Mouse (Mus musculus) neural tube, embryonic 14.5 days (tissue): Measurements from ENCODE around the gene Dgki. TPM values are rescaled to one million over a fixed set of nuclear protein-coding genes. Genes with fewer than 3 reads are reported as not detected.

Experiments
- ATAC-seq: fragments of 200-750 bp; cut with Nextera tagmentation; 2 replicates; pipeline ENCODE4 v1.8.0; 2017; ENCODE audit warnings: low read depth, mild to moderate bottlenecking, moderate TSS enrichment, moderate library complexity
- H3K27ac ChIP-seq: fragments of 300-500 bp; sonication (generic); 2 replicates; pipeline ENCODE4 v1.5.1; 2014; ENCODE audit warnings: low read depth, mild to moderate bottlenecking, control low read depth, low read length, moderate library complexity, mixed read lengths
- H3K27me3 ChIP-seq: fragments of 300-500 bp; sonication (generic); 2 replicates; pipeline ENCODE4 v1.6.1; 2014; ENCODE audit warnings: low read length; ENCODE audit not compliant: control insufficient read depth, insufficient read depth
- H3K36me3 ChIP-seq: fragments of 300-500 bp; sonication (generic); 2 replicates; pipeline ENCODE4 v1.6.1; 2014; ENCODE audit warnings: low read length, mixed read lengths; ENCODE audit not compliant: control insufficient read depth, insufficient read depth
- H3K4me1 ChIP-seq: fragments of 300-500 bp; sonication (generic); 2 replicates; pipeline ENCODE4 v1.6.1; 2014; ENCODE audit warnings: low read length; ENCODE audit not compliant: control insufficient read depth, insufficient read depth
- H3K4me2 ChIP-seq: fragments of 300-500 bp; sonication (generic); 2 replicates; pipeline ENCODE4 v1.6.1; 2014; ENCODE audit warnings: mild to moderate bottlenecking, low read depth, low read length, control low read depth
- H3K4me3 ChIP-seq: fragments of 300-500 bp; sonication (generic); 2 replicates; pipeline ENCODE4 v1.5.1; 2014; ENCODE audit warnings: low read depth, low read length, control low read depth, mixed read lengths
- H3K9ac ChIP-seq: fragments of 300-500 bp; sonication (generic); replicated peaks from 2 replicates; pipeline ENCODE4 v1.6.1; 2014; ENCODE audit warnings: low read depth, mild to moderate bottlenecking, control low read depth, low read length, mixed read lengths
- H3K9me3 ChIP-seq: fragments of 300-500 bp; sonication (generic); 2 replicates; pipeline ENCODE4 v1.6.1; 2016; ENCODE audit warnings: low read length; ENCODE audit not compliant: control insufficient read depth
- WGBS: fragments of 180-500 bp; shearing (Covaris S2); extraction: QIAGEN DNeasy Blood & Tissue Kit; methylation state at CpG from one replicate; pipeline ENCODE4 v1.1.7; 2014; 5-methylcytosine and 5-hydroxymethylcytosine counted together
- polyA plus RNA-seq: library from polyadenylated mRNA; unstranded; fragments of >200 nt; fragmentation: Nextera tagmentation; extraction: Ambion mirVana; gene quantifications from 2 replicates; pipeline ENCODE4 v1.2.1, GENCODE M21; 2014

Gene Dgki
- polyA plus RNA-seq, 1 experiment from 2014 or later, result 10.5 TPM

DNA sequence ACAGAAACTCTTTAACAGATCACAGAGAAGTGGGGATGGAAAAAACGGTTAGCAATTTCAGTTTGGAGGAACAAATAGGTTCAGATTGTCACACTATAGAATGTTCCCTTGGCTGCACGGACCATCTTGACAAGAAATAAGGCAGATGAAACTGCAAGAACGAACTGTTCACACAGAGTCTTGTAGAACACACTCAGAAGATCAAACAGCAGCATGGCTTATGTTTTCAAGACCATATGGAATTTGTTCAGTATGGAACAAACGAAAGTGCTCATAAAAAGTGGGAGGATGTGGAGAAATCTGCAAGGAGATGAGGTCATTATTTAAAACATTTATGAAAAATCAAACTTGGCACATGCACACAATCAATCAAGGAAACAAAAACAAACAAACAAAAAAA is 431.8 kb downstream of the Dgki start:
- no peak for ATAC-seq
- H3K27me3 ChIP-seq, result no peaks in the 10 kb centered on the region
- no peaks in the 10 kb centered on the region for H3K4me1 ChIP-seq
- no peak overlapping the region for H3K9ac ChIP-seq
- WGBS, result 79% methylated on average over 4 of the region's 4 CpGs
- H3K4me3 ChIP-seq, result no peak overlapping the region
- H3K36me3 ChIP-seq, result no peaks in the 10 kb centered on the region
- H3K27ac ChIP-seq, result no peak overlapping the region
- no peaks in the 10 kb centered on the region for H3K9me3 ChIP-seq
- no peak overlapping the region for H3K4me2 ChIP-seq

DNA sequence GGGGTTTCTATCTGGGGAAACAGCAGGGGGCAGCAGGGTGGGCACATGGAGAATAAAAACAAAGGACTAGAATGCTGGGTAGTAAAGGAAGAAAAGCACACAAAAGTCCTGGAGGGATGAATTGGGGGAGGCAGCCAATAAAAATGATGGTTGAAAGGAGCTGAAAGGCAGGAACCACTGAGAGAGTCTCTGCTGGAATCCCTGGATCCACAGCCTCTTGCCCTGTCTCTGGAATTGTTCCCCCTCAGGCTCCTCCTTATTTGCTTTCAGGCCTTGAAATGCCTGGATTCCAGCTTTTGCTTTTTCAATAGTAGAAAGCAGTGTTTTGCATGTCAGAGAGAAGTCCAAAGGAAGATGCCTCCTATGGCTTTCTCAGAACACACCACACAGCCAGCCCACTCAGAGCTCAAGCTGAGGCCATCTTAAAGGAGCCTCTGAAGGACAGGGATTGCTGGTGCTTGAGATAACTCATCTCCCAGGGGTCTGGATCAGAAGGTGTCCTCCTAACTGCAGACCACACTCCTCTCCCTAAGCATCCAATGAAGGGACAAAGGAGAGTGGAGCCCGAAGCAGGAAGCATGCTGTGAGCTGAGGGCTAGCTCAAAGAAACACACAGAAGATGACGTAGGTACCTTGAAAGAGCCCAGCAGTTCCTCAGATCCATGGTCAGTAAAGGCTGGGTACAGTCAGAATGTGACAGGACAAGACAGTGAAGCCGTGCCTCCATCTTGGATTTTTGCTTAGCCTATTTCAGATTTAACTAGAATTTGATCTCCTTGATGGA is 441.5 kb downstream of the Dgki start:
- H3K27me3 ChIP-seq, result no peaks in the 10 kb centered on the region
- no peak overlapping the region for H3K4me2 ChIP-seq
- WGBS, result 15% methylated on average over 3 of the region's 3 CpGs
- ATAC-seq, result peak; percentile 65
- H3K9ac ChIP-seq, result no peak overlapping the region
- H3K4me1 ChIP-seq, result peaks cover 3% of the 10 kb centered on the region; the same call in 1 of the 2 replicates
- no peaks in the 10 kb centered on the region for H3K36me3 ChIP-seq
- H3K9me3 ChIP-seq, result no peaks in the 10 kb centered on the region
- peak overlapping the region; percentile 62 for H3K27ac ChIP-seq
- H3K4me3 ChIP-seq, result no peak overlapping the region

DNA sequence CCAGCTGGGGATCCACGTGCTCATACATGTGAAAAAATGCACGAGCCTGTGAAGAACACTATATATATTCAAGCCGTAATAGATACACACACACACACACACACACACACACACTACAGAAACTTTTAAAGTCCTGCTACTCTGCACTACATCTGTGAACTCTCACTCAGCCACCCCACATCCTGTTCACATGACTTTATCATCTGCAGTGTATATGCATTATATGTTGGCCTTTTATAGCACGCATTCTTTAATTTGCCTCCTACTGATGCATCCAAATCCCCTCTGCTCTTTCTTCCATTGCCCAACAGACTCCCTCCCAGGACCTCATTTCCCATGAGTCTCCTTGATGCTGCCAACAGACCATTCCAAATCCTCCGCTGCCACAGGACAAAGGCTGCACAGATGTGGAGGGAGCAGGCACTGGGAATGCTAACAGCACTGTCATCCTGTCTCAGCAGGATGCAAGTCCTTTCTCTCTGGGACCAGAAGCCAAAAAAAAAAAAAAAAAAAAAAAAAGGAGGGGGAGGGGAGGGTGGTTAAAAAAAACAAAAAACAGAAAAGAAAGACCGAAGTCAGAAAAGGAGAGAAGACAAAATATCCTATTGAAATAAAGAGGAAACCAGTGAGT is 442.2 kb downstream of the Dgki start:
- Histone ChIP-seq H3K9me3 (no peaks in the 10 kb centered on the region), H3K4me2 (no peak overlapping the region), H3K4me3 (no peak overlapping the region), H3K4me1 (peaks cover 3% of the 10 kb centered on the region; the same call in 1 of the 2 replicates), H3K27ac (no peak overlapping the region), H3K27me3 (no peaks in the 10 kb centered on the region), H3K9ac (no peak overlapping the region), H3K36me3 (no peaks in the 10 kb centered on the region)
- WGBS, result 15% methylated on average over 6 of the region's 6 CpGs
- ATAC-seq, result peak; percentile 83

DNA sequence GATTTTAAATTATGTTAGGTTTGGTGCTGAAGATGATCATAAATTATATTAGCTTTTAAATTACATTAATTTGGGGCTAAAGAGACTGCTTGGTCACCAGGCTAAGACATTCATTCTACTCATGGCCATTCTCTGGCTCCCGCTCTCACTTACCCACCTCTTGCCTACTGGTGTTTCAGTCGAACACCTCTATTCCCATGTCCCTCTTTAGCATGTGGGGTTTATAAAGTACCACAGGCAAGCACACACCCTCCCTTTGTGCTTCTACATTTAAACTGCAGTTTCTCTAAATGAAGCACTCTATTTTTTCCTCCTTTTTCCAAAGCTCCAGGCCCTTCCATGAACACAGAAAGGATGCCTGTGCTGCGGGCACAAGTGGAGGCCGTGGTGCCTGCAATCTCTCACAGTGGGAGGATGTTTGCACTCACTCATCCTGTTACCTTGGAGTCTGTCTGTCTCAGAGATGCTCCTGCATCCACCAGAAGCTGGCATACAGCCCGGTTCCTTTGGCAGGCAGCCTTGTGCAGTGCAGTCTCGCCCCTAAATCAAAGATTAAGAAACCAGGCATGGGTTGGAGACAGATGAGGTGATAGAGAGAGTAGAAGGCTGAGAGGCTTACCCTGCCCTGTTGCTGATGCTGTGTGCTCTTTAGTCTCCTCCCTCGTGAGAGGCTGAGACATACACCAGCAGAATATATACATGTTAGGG is 449.4 kb downstream of the Dgki start:
- H3K27me3 ChIP-seq, result no peaks in the 10 kb centered on the region
- 49% methylated on average over 7 of the region's 7 CpGs for WGBS
- H3K4me2 ChIP-seq, result no peak overlapping the region
- 0 out of 2 replicates have a peak overlapping the region, but pooled peaks have one; percentile 2 for H3K27ac ChIP-seq
- no peak overlapping the region for H3K9ac ChIP-seq
- no peaks in the 10 kb centered on the region for H3K9me3 ChIP-seq
- no peak overlapping the region for H3K4me3 ChIP-seq
- ATAC-seq, result peak; percentile 97
- no peaks in the 10 kb centered on the region; the same call in 1 of the 2 replicates for H3K36me3 ChIP-seq
- H3K4me1 ChIP-seq, result no peaks in the 10 kb centered on the region

DNA sequence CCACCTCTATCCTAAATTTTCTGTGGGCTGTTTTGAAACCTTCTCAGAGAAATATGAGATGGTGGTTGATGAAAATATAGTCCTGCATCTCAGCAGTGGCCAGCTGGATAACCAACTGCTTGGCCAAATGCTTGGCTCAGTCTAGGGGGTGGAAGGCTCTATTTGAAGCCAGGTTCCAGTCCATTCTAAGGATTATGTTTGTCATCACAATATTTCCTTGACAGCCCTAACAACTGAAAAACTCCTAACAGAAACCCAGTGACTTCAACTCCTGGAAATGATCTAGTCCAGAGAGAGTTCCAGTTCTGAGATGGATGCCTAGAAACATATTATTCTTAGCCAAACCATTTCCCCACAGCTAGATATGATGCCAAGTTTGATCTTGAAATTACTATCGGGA is 454.7 kb downstream of the Dgki start:
- H3K27me3 ChIP-seq, result no peaks in the 10 kb centered on the region

DNA sequence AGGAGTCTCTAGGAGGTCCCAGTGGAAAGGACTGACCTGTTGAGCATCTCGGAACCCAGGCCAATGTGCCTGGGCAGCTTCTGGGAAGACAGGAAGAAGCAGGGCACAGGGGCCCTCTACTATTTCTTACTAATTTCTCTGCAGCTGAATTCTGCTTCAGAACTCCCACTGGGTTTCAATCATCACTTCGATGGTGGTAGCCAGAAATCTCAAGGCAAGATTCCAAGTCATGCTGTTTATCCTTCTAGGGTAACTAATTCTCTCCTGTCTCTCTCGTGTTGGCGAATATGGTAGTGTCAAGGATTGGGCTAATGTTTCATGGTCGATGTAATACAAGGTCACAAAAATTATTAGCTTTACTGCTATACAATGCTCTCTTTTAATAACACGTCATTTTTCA is 455.7 kb downstream of the Dgki start:
- whole genome bisulfite sequencing, result 70% methylated on average over 6 of the region's 6 CpGs
- ATAC-seq, result no peak
- Histone ChIP-seq H3K27me3 (no peaks in the 10 kb centered on the region), H3K4me3 (no peak overlapping the region), H3K9me3 (no peaks in the 10 kb centered on the region), H3K4me1 (no peaks in the 10 kb centered on the region), H3K4me2 (no peak overlapping the region), H3K36me3 (no peaks in the 10 kb centered on the region; the same call in 1 of the 2 replicates), H3K27ac (no peak overlapping the region), H3K9ac (no peak overlapping the region)

More for the DNA sequence above, 454.7 kb downstream of the Dgki start:
- Histone ChIP-seq H3K4me3 (no peak overlapping the region), H3K4me1 (no peaks in the 10 kb centered on the region), H3K27ac (no peak overlapping the region), H3K4me2 (no peak overlapping the region), H3K9ac (no peak overlapping the region), H3K9me3 (no peaks in the 10 kb centered on the region), H3K36me3 (no peaks in the 10 kb centered on the region; the same call in 1 of the 2 replicates)
- 98% methylated on average over 1 of the region's 1 CpGs for WGBS
- no peak for ATAC-seq

DNA sequence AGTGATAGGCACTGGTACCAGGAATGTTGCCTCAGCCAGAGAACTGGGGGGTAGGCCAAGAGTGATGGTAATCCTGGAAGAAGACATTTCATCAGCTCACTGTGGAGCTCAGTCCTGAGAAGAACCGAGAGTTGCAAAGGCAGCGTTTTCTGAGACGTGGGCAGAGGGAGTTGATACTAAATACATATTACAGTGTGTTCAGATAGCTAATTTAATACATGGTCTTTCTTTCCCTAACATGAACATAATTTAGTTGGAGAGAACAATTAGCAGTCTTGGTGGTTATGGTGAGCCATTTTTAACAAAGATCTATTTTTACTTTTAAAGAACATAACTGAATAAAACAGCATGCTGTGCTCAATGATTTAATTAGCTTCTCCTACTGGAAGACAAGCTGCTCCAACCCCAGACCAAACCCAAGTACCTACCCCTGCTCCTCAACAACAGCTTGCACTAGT is 456.9 kb downstream of the Dgki start:
- WGBS, result 85% methylated on average over 3 of the region's 3 CpGs
- no peak overlapping the region for H3K27ac ChIP-seq
- H3K4me3 ChIP-seq, result no peak overlapping the region
- no peaks in the 10 kb centered on the region for H3K4me1 ChIP-seq
- no peaks in the 10 kb centered on the region for H3K9me3 ChIP-seq
- H3K9ac ChIP-seq, result no peak overlapping the region
- ATAC-seq, result no peak
- no peak overlapping the region for H3K4me2 ChIP-seq
- H3K27me3 ChIP-seq, result no peaks in the 10 kb centered on the region
- H3K36me3 ChIP-seq, result no peaks in the 10 kb centered on the region; the same call in 1 of the 2 replicates

DNA sequence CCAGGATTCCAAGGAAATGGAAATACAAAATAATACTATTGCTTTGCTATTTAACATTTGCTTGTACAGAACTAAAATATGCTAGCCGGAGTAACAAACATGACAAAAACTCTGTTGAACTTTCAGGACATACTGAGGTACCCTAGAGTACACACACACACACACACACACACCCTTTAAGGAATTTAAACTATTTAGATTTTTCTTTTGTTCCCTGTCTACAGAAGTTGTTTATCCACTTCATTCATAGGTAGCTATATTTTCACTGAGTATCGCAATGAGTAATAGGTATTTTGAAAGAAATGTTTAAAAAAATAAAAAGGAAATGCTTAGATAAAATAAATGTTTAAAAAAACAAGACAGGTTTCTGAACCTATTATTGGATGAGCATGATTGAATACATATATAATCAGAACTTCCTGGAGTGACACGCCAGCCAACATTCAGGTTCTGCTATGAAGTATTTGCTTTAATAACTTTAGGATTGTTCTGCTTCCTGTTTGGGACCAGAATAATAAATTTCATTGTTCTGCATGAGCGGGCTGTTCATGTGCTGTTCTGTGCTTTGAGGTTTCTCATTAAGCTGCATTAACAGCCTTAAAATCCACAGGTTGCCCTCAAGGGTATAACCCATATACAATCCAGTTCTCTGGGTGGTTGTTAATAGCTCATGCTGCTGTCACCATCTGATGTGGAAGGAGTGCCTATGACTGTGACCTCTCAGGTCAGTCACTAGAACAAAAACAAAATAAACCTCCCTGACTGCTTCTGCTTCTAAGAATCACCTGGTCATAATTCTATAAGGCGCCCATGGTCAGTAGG is 457.7 kb downstream of the Dgki start:
- H3K27me3 ChIP-seq, result no peaks in the 10 kb centered on the region
- no peaks in the 10 kb centered on the region for H3K9me3 ChIP-seq
- H3K4me3 ChIP-seq, result no peak overlapping the region
- no peak overlapping the region for H3K4me2 ChIP-seq
- no peaks in the 10 kb centered on the region for H3K4me1 ChIP-seq
- no peak overlapping the region for H3K27ac ChIP-seq
- H3K9ac ChIP-seq, result no peak overlapping the region
- no peaks in the 10 kb centered on the region; the same call in 1 of the 2 replicates for H3K36me3 ChIP-seq
- no peak for ATAC-seq
- WGBS, result 72% methylated on average over 5 of the region's 5 CpGs
